Mouse (Mus musculus): ENCODE measurements at regions not wholly inside any gene's neighbourhood (a gene's known extent, or its start where the extent isn't known, plus 50 kb on each side); places are given as distances from the start of the nearest gene placed in this dataset.

- no peak for DNase-seq
Observed at GRCm38 (mm10) chr8:54330106-54330505, 199.3 kb upstream of the Asb5 start.

- DNase-seq, result no peak
Observed at GRCm38 (mm10) chr8:54331883-54332282, 197.5 kb upstream of the Asb5 start.

- no peak for DNase-seq
Observed at GRCm38 (mm10) chr8:54351123-54351522, 178.3 kb upstream of the Asb5 start.

- DNase-seq, result no peak
Observed at GRCm38 (mm10) chr8:54361716-54362115, 167.7 kb upstream of the Asb5 start.

- no peak for DNase-seq
Observed at GRCm38 (mm10) chr8:54370501-54370900, 158.9 kb upstream of the Asb5 start.

- DNase-seq, result no peak
Observed at GRCm38 (mm10) chr8:54371073-54371472, 158.3 kb upstream of the Asb5 start.

GRCm38 (mm10) chr8:54372921-54373320 lies 156.5 kb upstream of the Asb5 start:
- no peak for DNase-seq

GRCm38 (mm10) chr8:54375373-54376098 lies 153.8 kb upstream of the Asb5 start:
- DNase-seq, result peak; percentile 3 to 14

- no peak for DNase-seq
Observed at GRCm38 (mm10) chr8:54380191-54380590, 149.2 kb upstream of the Asb5 start.

- peak in 1 of 2 experiments; percentile 18 for DNase-seq
Observed at GRCm38 (mm10) chr8:54392866-54393265, 136.5 kb upstream of the Asb5 start.

GRCm38 (mm10) chr8:54393466-54394197 lies 135.7 kb upstream of the Asb5 start:
- DNase-seq, result peak; percentile 55 to 65

- DNase-seq, result no peak
Observed at GRCm38 (mm10) chr8:54405723-54406122, 123.7 kb upstream of the Asb5 start.

- no peak for DNase-seq
Observed at GRCm38 (mm10) chr8:54414092-54414799, 115.1 kb upstream of the Asb5 start.

- DNase-seq, result no peak
Observed at GRCm38 (mm10) chr8:54416691-54417090, 112.7 kb upstream of the Asb5 start.

- no peak for DNase-seq
Observed at GRCm38 (mm10) chr8:54418035-54418434, 111.3 kb upstream of the Asb5 start.

GRCm38 (mm10) chr8:54420339-54421098 lies 108.9 kb upstream of the Asb5 start:
- no peak for DNase-seq

GRCm38 (mm10) chr8:54425039-54425438 lies 104.3 kb upstream of the Asb5 start:
- DNase-seq, result no peak

GRCm38 (mm10) chr8:54435694-54436093 lies 93.7 kb upstream of the Asb5 start:
- no peak for DNase-seq

- DNase-seq, result no peak
Observed at GRCm38 (mm10) chr8:54441143-54441542, 88.2 kb upstream of the Asb5 start.

GRCm38 (mm10) chr8:54442395-54442794 lies 87.0 kb upstream of the Asb5 start:
- DNase-seq, result no peak

- no peak for DNase-seq
Observed at GRCm38 (mm10) chr8:54446370-54446769, 83.0 kb upstream of the Asb5 start.

GRCm38 (mm10) chr8:54449811-54450210 lies 79.6 kb upstream of the Asb5 start:
- DNase-seq, result no peak
